Comparison of ENCODE assay signal across 10 mouse cellular contexts in the genomic region with DNA sequence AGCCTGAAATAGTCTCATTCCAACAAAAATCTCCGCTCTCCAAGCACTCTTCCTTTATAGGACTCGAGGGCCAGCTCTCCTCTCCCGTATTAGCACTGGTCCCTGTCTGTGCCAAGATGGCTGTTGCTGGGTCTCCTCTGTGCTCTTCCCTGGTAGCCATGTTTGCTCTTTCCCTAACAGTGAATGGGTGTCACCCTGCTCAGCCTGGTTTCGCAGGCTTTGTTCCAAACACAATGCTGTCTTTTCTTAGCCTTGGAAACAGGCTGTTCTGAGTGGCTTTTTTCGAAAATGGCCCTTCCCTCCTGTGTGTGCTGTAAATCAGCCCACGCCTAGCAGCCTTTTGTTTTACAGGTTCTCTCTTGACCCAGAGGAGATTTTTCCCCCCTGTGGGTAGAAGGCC. TPM values are rescaled to one million over a fixed set of nuclear protein-coding genes. Genes with fewer than 3 reads are reported as not detected.
DNase-seq lines count a peak whose midpoint lies in the region; ATAC-seq and TF ChIP-seq lines count a peak whose summit lies in the region.
"Had no signal": no experiment of that assay in that cellular context is flagged by ENCODE, and none has a peak within 500 bp of the region (broad histone marks: within the 10 kb centered on the region; RNA-seq: fewer than 3 reads in every experiment).

No protein-coding gene starts in this region.

- no peak for TF ChIP-seq POLR2A in olfactory bulb, adult 2 months (IDR thresholded peaks at IDR 0.05; ENCODE audit: insufficient read depth, low read depth, low read length)

- no peak overlapping the region for H3K4me3 ChIP-seq in layer of hippocampus, adult 2 months
- no peak overlapping the region for H3K4me3 ChIP-seq in embryonic facial prominence, embryonic 10.5 days
- no peak overlapping the region for H3K4me3 ChIP-seq in midbrain, embryonic 12.5 days
- H3K4me3 ChIP-seq in olfactory bulb, adult 2 months (ENCODE audit: insufficient read depth, low read depth, low read length) = no peak overlapping the region
- H3K4me3 ChIP-seq: limb, embryonic 13.5 days had no signal

- H3K4me1 ChIP-seq in embryonic facial prominence, embryonic 10.5 days = peaks cover 38% of the 10 kb centered on the region
- peaks cover 15% of the 10 kb centered on the region for H3K4me1 ChIP-seq in midbrain, embryonic 12.5 days
- peaks cover 49% of the 10 kb centered on the region for H3K4me1 ChIP-seq in olfactory bulb, adult 2 months (ENCODE audit: control insufficient read depth, insufficient read depth, low read length)

- no peak for ATAC-seq in midbrain, embryonic 12.5 days (ENCODE audit: low FRiP score, low read depth)

- TF ChIP-seq CTCF in layer of hippocampus, adult 2 months (conservative IDR thresholded peaks at IDR 0.05) = no peak
- TF ChIP-seq CTCF in olfactory bulb, adult 2 months (IDR thresholded peaks at IDR 0.05; ENCODE audit: insufficient read depth, low read depth, low read length) = no peak

- H3K27me3 ChIP-seq in embryonic facial prominence, embryonic 10.5 days (replicated peaks; ENCODE audit: low read depth, poor library complexity, severe bottlenecking) = no peaks in the 10 kb centered on the region
- no peaks in the 10 kb centered on the region for H3K27me3 ChIP-seq in midbrain, embryonic 12.5 days
- H3K27me3 ChIP-seq: limb, embryonic 13.5 days had no signal

- no peak overlapping the region for H3K9ac ChIP-seq in midbrain, embryonic 12.5 days (replicated peaks)
- H3K9ac ChIP-seq: limb, embryonic 13.5 days had no signal

- peak overlapping the region; percentile 84 for H3K27ac ChIP-seq in layer of hippocampus, adult 2 months
- peak overlapping the region; percentile 57 for H3K27ac ChIP-seq in embryonic facial prominence, embryonic 10.5 days (replicated peaks)
- peak overlapping the region; percentile 16; the same call in 1 of the 2 replicates for H3K27ac ChIP-seq in midbrain, embryonic 12.5 days (replicated peaks)
- peak overlapping the region; percentile 82 for H3K27ac ChIP-seq in olfactory bulb, adult 2 months (ENCODE audit: insufficient read depth, low read depth, low read length)
- H3K27ac ChIP-seq: limb, embryonic 13.5 days had no signal

- no peaks in the 10 kb centered on the region for H3K9me3 ChIP-seq in embryonic facial prominence, embryonic 10.5 days
- no peaks in the 10 kb centered on the region for H3K9me3 ChIP-seq in midbrain, embryonic 12.5 days
- H3K9me3 ChIP-seq: limb, embryonic 13.5 days had no signal

- 74% methylated on average over 6 of the region's 6 CpGs for WGBS in embryonic facial prominence, embryonic 10.5 days
- 54% methylated on average over 6 of the region's 6 CpGs for WGBS in midbrain, embryonic 12.5 days
- WGBS in olfactory bulb, adult 2 months = 35% methylated on average over 6 of the region's 6 CpGs

- no peak overlapping the region for H3K4me2 ChIP-seq in midbrain, embryonic 12.5 days (replicated peaks)
- H3K4me2 ChIP-seq: limb, embryonic 13.5 days had no signal

- H3K36me3 ChIP-seq in embryonic facial prominence, embryonic 10.5 days (replicated peaks) = no peaks in the 10 kb centered on the region
- H3K36me3 ChIP-seq in midbrain, embryonic 12.5 days = no peaks in the 10 kb centered on the region

- no peak for DNase-seq in layer of hippocampus, adult 2 months (ENCODE audit: low spot score in 2 of 2)
- DNase-seq in layer of hippocampus, adult 18-20 months (ENCODE audit: low spot score in 2 of 2) = no peak
- DNase-seq in embryonic facial prominence, embryonic 10.5 days (ENCODE audit: low spot score) = no peak
- DNase-seq in thymus, postnatal 0 days (ENCODE audit: low spot score) = no peak
- no peak for DNase-seq in liver
- DNase-seq: adrenal gland, postnatal 36 days; cerebellum, adult 8-10 months had no signal

RNA-seq across cellular contexts. Expression of gene Jdp2, which starts 22.2 kb away (rescaled TPM):
- 10 to 100 TPM; 48.2 to 49.5 TPM for total RNA-seq in layer of hippocampus, adult 2 months (2021)
- total RNA-seq in layer of hippocampus, adult 18-20 months (2021) = 10 to 100 TPM; 44.6 to 55.5 TPM
- polyA plus RNA-seq in embryonic facial prominence, embryonic 10.5 days (2016; fragmentation: Nextera tagmentation; extraction: Ambion mirVana) = 0.15 and 0.48 TPM in 2 replicates
- 0.54 and 0.92 TPM in 2 replicates for polyA plus RNA-seq in midbrain, embryonic 12.5 days (2016; fragmentation: Nextera tagmentation; extraction: Ambion mirVana)
- polyA plus RNA-seq in olfactory bulb, adult 2 months (2012; ENCODE audit: insufficient read depth, insufficient read length, low replicate concordance, missing spikeins) = not detected in 2 replicates
- 0.34 and 0.57 TPM in 2 replicates for polyA plus RNA-seq in thymus, postnatal 0 days (2015; fragmentation: Nextera tagmentation; extraction: Ambion mirVana)

Comparison
In these comparisons a context has a peak if more than half of its experiments do, and no peak if none do; other contexts are left out.
1. H3K27ac ChIP-seq: peak in every context shown above with its lines; median percentile 84 in layer of hippocampus, adult 2 months; 82 in olfactory bulb, adult 2 months; 57 in embryonic facial prominence, embryonic 10.5 days; 16 in midbrain, embryonic 12.5 days.